Mouse (Mus musculus) urinary bladder, adult 18-20 months (tissue): ENCODE results near the gene Btk.

Experiments
- DNase-seq, 2 experiments: peaks; one replicate each; pipeline ENCODE4 v3.0.0; 2022; ENCODE audit warnings: low spot score in 2 of 2, mixed read lengths in 2 of 2

The Btk gene

DNA sequence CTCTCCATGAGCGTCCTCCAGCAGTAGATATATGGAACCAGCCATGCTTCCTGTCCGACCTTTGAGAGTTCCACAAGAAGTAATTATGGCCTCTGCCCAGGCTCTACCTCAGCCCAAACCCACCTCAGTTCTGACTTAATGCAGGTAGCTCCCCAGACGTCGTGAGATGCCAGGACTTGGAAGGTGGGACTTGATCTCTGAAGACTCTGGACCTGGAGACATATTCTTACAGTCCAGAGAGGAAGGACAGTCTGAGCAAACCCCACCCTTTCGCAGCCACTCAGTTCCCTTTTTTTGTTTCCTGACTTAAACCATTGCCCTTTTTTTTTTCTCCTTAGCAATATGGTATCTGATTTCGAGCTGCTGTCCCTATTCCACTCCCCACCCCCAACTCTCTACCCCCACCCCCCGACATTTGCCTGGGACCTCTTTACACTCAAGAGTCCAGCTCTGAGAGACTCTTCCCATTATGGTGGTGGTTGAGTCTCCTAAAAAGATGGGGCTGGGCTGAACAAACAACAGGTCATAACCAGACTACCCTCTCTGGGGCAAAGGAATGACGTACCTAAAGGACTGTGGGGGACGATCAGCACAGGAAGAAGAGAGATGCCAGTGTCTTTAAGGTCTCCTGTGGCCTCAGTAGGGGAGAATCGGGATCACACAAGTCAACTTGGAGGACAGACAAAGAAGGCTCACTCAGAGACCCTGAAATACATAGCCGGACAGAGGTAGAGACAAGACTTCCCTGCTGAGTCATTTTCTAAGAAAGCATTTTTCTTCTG, at the start of gene Btk:
Gene Btk (minus strand): TSS at position 683 of the 782 bp plus-strand sequence.
- DNase-seq, result no peak

DNA sequence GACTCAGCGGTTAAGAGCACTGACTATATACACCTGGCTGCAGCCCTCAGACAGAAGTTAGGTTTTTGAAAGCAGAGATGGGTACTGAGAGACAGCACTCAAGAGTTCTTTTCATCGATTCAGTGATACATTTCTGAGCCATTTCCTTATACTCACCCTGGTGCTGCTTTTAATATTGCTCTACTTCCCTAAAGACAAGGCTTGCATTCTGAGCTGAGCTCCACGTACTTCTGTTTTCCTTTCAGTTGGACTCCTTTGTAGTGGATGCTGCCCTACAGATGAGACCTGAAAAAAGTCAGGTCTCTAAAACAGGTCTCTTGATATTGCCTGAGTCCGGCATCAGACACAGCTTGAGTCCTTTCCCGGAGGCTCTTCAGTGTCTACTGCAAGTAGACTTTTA, 49.3 kb upstream of the Btk start:
- no peak for DNase-seq

DNA sequence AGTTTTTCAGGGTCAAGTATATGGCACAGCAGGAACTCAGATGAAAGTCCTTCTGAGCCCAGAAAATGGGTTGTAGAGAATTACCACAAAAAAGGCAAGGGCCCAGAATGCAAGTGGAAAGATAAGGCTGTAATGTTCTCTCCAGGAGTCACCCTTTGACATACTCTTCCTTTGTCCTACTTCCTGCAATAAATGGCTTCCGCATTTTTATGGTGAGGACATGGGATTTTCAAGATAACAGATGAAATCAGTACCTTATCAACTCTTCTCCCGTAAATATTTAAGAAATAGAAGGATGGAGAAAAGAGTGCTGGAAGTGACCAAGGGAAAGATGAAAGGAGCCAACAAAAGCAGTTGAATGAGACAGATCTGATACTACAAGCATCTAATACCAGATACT, 44.8 kb upstream of the Btk start:
- DNase-seq, result no peak

GRCm38 (mm10) chrX:134623350-134623749, 40.0 kb upstream of the Btk start:
- no peak for DNase-seq

DNA sequence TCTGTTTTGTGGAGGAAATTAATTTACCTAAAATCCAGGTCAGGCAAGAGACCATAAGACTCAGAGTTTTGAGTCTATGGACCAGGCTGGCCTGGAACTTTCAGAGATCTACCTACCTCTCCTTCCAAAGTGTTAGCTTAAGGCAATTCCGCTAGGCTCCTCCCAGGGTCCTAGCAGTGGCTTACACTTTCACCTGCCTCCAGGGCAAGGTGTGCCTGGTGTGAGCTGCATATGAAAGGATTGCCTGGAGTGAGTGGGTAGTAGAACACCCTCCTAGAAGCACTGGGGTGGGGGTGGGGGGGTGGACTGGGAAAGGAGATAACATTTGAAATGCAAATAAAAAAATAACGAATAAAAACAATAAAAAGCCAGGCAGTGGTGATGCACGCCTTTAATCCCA, 38.3 kb upstream of the Btk start:
- DNase-seq, result no peak

- DNase-seq, result no peak
These were observed 37.0 kb upstream of the Btk start for GRCm38 (mm10) chrX:134620254-134620865.

DNA sequence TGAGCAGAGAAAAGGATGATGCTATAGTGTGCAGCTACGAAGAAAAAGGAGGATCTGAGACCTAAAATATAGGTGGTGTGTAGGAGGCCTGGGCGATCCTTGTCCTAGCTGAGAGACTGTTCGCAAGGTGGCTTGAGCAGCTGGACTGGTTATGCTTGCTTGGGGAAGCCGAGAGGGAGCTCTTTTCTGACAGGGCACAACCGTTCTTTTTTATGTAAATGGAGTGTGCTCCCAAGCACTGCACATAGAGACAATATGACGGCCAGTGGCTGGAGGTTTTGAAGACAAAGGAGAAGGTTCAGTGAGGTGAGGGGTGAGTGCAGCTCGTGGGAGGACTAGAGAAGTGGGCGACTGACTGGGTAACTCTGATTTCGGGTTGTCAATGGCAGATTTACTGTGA, 36.3 kb upstream of the Btk start:
- DNase-seq, result no peak

- no peak for DNase-seq
These were observed 30.9 kb upstream of the Btk start for GRCm38 (mm10) chrX:134614306-134614705.

DNA sequence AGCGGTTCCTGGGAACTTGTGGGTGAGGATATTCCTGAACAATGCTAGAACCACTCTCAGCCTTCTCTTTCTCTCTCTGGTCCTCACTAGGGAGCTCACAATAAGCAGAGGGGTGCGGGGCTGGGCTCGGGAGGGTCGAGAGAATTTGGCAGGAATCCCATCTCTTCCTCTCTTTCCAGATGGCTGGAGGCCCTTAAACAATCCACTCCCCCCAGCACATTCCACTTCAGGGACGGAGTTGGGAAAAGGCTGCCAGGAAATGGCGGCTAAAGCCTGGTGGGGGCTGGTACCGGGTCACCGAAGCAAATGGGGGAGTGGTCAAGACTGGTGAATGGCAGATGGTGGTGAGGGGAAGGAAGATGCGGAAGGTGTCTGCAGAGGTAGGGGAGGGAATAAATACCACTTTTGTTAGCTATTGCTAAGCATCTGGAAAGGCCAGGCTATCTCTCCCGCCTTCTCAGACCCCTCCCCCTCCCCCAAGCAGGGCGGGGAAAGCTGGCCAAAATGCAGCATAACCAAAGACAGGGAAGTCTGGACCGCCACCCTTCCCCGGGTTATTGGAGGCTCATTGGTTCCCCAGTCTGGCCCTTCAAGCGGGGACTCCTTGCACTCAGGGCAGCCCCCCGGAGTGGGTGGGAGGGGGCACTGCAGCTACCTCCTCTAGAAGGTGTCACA, 29.1 kb upstream of the Btk start:
- DNase-seq, result peak; percentile 13 to 33

DNA sequence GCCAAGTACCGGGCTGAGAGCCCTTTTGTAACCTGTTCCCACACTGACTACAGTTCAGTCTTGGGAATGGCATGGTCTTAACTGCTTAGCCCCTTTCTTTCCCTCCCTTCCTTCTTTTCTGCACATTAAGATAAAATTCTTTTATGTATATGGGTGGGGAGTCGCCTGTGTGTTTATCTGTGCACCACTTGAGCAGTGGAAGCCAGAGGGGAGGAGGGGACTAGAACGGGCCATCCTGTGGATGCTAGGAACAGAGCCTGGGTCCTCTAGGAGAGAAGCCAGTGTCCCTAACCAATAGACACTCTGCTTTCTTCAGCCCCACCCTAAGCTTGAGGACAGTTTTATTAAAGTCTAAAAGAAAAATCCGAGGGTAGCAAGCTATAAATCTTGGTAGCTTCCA, 27.6 kb upstream of the Btk start:
- no peak for DNase-seq

- no peak for DNase-seq
These were observed 26.1 kb upstream of the Btk start for GRCm38 (mm10) chrX:134609472-134609871.

GRCm38 (mm10) chrX:134601380-134602120, 18.2 kb upstream of the Btk start:
- peak in 1 of 2 experiments; percentile 16 for DNase-seq

DNA sequence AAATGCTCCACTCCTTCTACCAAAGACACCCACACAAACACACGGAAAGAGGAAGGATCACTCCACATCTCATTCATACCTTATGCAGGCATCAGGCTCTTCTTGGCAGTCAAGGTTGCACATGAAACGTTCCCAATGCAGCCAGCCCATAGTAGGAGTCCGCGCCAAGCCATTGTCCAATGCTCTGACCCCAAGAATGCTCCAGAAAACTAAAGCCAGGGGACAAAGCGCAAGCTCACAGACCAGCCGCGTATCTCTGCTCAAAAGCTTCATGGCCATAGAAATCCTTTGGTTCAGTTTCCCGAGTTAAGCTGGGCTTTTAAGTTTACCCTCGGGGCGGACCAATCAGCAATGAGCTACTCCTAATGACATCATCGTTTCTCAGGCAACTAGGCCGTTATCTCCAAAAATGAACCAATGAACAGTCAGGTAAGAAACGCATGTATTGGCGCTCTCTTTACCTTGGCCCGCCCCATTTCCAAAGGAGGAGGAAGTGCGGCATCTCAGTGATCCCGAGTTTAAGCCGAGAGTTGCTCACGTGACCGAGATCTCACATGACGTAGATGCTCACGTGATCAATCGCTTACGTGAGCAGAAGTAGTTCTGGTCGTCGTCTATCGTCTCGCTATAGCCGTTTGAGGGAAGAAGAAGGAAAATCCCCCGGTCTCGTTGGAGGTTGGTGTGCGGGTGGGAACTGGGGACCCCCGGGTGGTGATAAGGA, 17.4 kb upstream of the Btk start, which contains the start of the genes Gla and Hnrnph2:
Gene Gla (minus strand): TSS at position 467 of the 721 bp plus-strand sequence.
Gene Hnrnph2 (plus strand): TSS at position 521 of the 721 bp plus-strand sequence.
- DNase-seq, result peak; percentile 62 to 83

GRCm38 (mm10) chrX:134599922-134600565, 16.7 kb upstream of the Btk start:
- no peak for DNase-seq

DNA sequence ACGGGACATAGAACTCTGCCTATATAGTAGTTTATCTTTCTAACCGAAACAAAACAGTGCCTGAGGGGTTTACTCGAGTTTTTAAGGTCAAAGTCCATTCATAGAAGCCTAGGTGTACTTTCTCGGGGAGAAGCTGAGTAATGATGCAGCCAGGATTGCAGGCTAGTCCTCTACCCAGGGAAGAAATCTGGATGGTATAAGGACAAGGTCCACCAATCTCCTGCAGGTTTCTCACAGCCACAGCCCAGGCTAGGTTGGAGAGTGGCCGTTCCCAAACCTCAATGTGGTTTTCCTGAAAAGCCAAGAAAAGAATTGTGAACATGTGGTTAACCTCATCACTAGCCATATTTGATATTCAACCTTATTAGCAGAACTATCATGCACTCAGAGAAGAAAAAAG, 6.5 kb upstream of the Btk start:
- no peak for DNase-seq

- no peak for DNase-seq
These were observed 5.6 kb upstream of the Btk start for GRCm38 (mm10) chrX:134588997-134589396.

- DNase-seq, result no peak
These were observed 4.9 kb upstream of the Btk start for GRCm38 (mm10) chrX:134588261-134588660.

- DNase-seq, result no peak
These were observed 3.1 kb upstream of the Btk start for GRCm38 (mm10) chrX:134586447-134586846.

DNA sequence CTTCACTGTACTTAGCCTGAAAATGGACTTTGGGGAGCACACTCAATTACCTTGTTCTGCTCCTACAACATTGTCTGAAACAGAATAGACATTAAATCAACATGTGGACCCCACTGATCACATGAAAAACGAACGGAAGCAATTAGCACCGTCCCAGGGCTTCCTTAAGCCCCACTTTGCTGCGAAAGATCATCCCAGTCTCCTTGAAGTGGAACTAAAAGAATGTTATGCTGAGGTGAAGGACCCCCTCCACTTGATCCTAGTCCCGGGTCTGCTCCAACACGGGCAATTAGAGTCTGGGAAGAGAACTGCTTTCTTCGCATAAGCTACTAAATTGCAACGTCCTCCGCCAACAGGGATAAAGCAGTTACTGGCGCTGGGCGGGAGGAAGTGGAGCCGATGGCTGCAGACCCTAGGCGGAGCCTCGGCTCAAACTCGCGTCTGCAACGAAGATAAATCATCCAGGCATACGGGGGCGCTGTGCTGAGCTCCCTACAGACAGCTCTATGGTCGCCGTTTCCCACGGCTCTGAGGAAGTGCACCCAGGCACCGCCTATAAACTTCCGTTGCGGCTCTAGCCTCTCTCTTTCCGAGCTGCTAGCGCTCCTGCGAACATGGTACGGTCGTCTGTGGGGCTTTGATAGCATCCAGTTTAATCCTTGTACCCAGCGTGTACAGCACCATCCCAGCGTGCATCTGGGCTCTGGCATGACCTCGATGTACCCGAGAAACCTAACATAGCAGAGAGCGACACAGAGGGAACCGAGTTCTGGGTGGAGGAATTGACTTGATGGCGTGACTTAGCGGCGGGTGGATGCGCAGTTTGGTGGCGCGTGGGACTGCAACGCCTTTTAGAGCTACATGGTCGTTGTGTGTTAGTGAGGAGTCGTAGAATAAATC, 2.0 kb upstream of the Btk start, which contains the start of gene Rpl36a:
Gene Rpl36a (plus strand): TSS at position 552 of the 900 bp plus-strand sequence.
- DNase-seq, result peak; percentile 62 to 80

GRCm38 (mm10) chrX:134582270-134582669, 1.1 kb downstream of the Btk start:
- no peak for DNase-seq
